Mouse (Mus musculus) brain, embryonic 14.5 days (tissue): ENCODE results near the gene Urah. TPM values are rescaled to one million over a fixed set of nuclear protein-coding genes. Genes with fewer than 3 reads are reported as not detected.
A peak's percentile ranks its signal among the peaks of the same experiment; 100 is the strongest.

ENCODE experiments used
- DNase-seq: peaks from one replicate; pipeline ENCODE4 v3.0.0-alpha.2; 2011; ENCODE audit warnings: low read depth
- CTCF ChIP-seq: fragments of 200-500 bp; IDR thresholded peaks from 2 replicates; pipeline ENCODE4 v1.5.1; 2012; ENCODE audit warnings: inconsistent platforms, mild to moderate bottlenecking, moderate library complexity, borderline replicate concordance; ENCODE audit not compliant: insufficient read depth, insufficient read length; ENCODE audit errors: extremely low read depth
- POLR2A ChIP-seq: fragments of 200-500 bp; IDR thresholded peaks from 2 replicates; pipeline ENCODE4 v1.6.1; 2012; ENCODE audit warnings: mild to moderate bottlenecking, inconsistent platforms, borderline replicate concordance; ENCODE audit not compliant: poor library complexity, insufficient read depth, insufficient read length, severe bottlenecking; ENCODE audit errors: extremely low read depth
- polyA plus RNA-seq: library from polyadenylated mRNA; depleted of rRNA; stranded (reverse); fragments of >200 nt; gene quantifications from 2 replicates; pipeline ENCODE4 v1.2.3, GENCODE M21; 2012

Gene Urah
- polyA plus RNA-seq, 1 experiment = not detected

DNA sequence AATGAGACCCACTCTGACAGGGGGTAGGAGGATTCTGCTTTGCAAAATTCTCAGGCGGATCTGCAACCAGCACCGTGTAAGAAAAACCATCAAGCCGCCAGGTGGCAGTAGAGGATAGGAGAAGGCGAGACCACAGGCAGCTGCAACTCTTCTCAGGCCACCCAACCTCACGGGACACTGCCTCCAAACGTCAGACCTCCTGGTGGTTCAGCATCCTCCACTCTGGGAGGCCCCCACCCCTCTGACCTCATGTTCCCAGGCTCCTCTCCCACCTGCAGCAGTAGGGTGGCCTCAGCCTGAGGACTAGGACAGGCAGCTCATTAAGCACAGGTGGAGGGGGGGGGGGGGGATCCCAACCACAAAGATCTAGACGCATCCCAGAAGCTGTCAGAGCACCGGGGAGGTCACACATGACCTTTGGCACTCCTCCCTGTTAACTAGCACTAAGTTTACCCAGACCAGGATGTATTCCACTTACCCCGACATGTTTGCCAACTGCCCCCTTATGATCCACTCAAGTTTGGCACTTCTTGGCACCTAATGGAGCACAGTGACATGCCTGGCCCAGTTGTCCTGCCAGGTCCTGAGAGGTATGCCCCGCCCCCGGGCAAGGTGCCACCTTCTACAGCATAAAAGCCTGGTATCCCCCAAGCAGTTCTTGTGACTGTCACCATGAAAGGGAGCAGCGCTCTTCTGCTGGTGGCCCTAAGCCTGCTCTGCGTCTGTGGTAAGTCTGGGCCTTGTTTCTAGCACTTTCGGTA is 10.3 kb downstream of the Urah start, which contains the start of gene Scgb1c1:
Gene Scgb1c1, plus strand, starts transcription at position 643 of the 761 bp plus-strand sequence.
- DNase-seq = peak; percentile 91

GRCm38 (mm10) chr7:140845683-140846082 is 10.9 kb downstream of the Urah start:
- no peak for DNase-seq
- no peak for TF ChIP-seq POLR2A
- no peak for TF ChIP-seq CTCF

More for the DNA sequence above, 10.3 kb downstream of the Urah start, which contains the start of gene Scgb1c1:
- TF ChIP-seq CTCF = peak; percentile 88
- TF ChIP-seq POLR2A = no peak

DNA sequence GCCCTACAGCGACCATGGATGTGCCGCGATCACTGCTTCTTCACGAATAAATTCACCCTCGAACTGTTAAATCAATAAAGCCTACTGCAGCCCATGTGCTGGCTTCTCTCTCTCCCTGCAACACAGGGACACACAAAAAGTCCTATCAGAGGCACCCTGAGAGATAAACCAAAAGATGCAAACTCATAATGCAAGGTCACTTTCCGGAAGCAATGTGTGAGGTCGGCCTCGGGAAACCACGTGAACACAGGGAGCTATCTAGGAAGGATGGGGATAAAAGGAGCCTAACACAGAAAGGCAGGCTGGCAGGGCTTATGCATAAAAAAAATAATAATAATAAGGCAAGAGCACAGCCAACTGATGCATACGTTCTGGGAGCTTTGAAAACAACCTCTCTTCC is 11.9 kb downstream of the Urah start:
- no peak for DNase-seq
- TF ChIP-seq CTCF (no peak), POLR2A (no peak)

DNA sequence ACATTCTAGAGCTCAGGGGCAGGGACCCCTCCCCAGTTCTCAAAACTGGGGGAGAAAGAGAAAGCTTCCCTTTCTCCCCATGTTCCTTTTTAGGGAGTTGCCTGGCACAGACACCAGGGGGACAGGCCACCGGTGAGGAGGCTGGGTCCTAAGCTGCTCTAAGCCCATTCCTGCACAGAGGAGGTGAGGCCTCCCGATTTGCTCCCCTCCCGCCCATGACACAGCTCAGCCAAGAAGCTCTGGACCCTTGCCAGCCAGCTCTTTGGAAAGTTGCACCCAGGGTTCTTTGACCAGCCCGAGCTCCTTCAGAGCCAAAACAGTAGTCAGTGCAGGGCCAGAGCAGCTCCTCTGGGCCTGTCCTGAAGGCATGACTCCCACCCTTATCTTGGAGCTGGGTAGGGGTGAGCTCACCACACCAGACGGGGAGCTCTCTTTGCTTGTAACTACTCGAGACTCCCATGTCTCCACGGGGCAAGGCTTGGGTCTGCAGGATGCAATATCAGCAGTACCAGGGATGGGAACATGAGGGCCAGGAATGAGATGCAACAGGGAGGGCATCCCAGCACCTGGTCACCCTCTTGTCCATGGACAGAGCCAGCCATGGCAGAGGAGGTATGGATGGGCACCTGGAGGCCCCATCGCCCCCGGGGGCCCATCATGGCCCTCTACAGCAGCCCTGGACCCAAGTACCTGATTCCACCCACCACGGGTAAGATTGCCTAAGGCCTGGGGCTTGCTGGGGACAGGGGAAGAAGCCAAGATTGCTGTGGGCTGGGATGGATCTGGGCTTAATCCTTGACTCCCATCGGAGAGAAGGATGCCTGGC is 13.2 kb downstream of the Urah start, which contains the start of gene Odf3:
Gene Odf3, plus strand, starts transcription at position 51 of the 826 bp plus-strand sequence.
- DNase-seq = peak; percentile 43

GRCm38 (mm10) chr7:140848591-140848990 is 13.8 kb downstream of the Urah start:
- TF ChIP-seq CTCF = no peak
- TF ChIP-seq POLR2A = no peak

More for the DNA sequence above, 13.2 kb downstream of the Urah start, which contains the start of gene Odf3:
- TF ChIP-seq CTCF = no peak
- no peak for TF ChIP-seq POLR2A

DNA sequence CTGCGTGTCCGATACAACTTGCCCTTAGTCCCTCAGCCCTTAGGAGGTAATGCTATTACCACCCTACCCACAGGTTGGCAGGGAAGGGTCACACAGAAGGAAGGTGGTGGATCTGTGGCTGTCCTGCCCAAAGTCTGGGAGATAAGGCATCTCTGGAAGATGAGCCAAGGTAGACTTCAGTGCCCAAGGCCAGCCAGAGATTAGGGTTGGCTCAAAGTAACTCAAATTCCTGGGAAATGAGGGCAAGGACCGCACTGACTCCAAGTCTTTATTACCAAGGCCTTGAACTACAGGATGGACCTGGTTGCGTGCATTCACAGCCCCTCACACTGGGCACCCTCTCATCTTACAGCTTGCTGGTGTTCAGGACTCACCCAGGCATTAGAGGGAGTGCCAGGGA is 17.1 kb downstream of the Urah start:
- DNase-seq = no peak
- no peak for TF ChIP-seq CTCF
- no peak for TF ChIP-seq POLR2A

More at GRCm38 (mm10) chr7:140848591-140848990, 13.8 kb downstream of the Urah start:
- no peak for DNase-seq

GRCm38 (mm10) chr7:140853386-140853785 is 18.6 kb downstream of the Urah start:
- DNase-seq = no peak
- no peak for TF ChIP-seq POLR2A
- TF ChIP-seq CTCF = no peak

GRCm38 (mm10) chr7:140854483-140854882 is 19.7 kb downstream of the Urah start:
- TF ChIP-seq POLR2A (no peak), CTCF (no peak)
- DNase-seq = no peak

DNA sequence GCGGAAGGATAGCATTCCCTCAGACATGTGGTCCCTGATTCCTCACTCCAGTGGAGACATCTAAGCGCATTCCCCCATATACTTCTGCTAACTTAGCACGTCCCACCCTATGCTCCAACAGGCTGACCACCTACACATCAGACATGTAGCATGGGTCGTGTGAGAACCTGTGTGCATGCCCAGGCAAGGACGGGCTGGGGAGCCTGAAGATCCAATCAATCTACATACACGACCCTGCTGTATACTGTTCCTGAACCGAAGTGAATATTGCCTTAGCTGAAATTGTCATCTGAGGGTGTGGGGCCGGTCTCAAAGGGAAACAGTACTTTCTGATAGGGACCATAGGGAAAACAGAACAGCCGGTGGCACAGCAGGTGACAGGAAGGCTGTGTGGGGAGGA is 20.4 kb downstream of the Urah start:
- DNase-seq = no peak
- TF ChIP-seq POLR2A (no peak), CTCF (no peak)

- no peak for TF ChIP-seq CTCF
- TF ChIP-seq POLR2A = no peak; the same call in 1 of the 2 replicates
These were observed 21.3 kb downstream of the Urah start, which contains the start of gene Gm45785 for GRCm38 (mm10) chr7:140855860-140856784. Gene Gm45785, minus strand, starts transcription at chr7:140856331.

DNA sequence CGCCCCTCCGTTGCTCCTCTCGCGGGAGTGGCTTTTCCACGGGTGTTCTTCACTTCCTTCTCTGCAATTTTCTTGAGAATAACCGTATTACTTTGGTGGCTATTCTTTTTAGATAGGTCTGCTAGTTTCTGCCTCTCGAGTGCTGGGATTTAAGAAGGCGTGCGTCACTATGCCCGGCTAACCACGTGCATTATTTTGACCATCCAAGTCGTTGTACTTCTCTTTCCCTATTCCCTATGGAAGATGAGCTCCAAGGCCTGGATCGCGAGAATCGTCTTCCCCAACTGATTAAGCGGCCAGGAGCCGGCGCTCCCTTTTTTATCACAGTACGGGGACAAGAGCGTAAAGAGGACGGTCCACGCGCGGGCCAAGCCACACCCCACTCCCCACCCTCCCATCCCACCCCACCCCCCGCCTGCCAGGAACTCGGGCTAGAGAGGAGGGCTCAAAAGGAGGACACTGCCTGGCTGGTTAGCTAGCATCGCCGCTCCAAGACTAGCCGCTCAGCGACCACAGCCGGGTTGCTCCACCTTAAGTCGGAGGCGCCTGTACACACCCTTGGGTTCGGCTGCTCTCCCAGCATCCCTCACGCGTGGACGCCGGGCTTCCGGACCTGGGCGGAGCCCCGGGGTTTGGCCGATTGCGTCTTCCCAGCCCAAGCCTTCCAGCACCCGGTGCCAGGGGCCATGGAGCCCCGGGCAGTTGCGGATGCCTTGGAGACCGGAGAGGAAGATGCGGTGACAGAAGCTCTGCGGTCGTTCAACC is 22.1 kb downstream of the Urah start, which contains the start of gene Ric8a:
Gene Ric8a, plus strand, starts transcription at position 173 of the 765 bp plus-strand sequence.
- TF ChIP-seq POLR2A = peak; percentile 38; the same call in 1 of the 2 replicates
- TF ChIP-seq CTCF = no peak
- DNase-seq = peak; percentile 88

More at GRCm38 (mm10) chr7:140855860-140856784, 21.3 kb downstream of the Urah start, which contains the start of gene Gm45785:
- DNase-seq = peak; percentile 96

DNA sequence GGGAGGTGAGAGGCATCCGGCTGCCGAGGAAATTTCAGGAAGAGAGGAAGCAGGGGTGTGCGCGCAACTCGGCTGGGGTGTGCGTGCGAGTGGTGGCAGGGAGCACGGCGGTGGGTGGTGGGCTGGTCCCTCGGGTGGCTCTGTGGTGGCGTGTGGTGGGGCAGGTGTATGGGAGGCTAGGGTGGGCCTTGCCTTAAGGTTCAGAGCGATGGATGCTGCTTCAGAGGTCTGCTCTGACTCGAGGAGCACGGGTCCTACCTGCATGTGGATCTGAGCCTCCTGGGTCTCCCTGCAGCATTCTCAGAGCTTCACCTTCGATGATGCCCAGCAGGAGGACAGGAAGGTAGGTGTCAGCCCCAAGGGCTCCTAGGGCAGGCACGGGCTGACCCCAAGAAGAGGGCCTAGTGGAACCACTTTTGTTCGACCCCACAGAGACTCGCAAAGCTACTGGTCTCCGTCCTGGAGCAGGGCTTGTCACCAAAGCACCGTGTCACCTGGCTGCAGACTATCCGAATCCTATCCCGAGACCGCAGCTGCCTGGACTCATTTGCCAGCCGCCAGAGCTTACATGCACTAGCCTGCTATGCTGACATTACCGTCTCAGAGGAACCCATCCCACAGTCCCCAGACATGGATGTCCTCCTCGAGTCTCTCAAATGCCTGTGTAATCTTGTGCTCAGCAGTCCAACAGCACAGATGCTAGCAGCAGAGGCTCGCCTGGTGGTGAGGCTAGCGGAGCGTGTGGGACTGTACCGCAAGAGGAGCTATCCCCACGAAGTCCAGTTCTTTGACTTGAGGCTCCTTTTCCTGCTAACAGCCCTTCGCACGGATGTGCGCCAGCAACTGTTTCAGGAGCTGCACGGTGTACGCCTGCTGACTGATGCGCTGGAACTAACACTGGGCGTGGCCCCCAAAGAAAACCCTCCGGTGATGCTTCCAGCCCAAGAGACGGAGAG is 23.0 kb downstream of the Urah start, which contains the start of gene Bet1l:
Gene Bet1l, minus strand, starts transcription at position 28 of the 956 bp plus-strand sequence.
- TF ChIP-seq CTCF (no peak), POLR2A (no peak)
- DNase-seq = peak; percentile 35
